Mouse (Mus musculus) lung, adult 2 months (tissue): ENCODE results near the gene Gatd1.

ENCODE experiments used
- CTCF ChIP-seq: fragments of 200-500 bp; IDR thresholded peaks from 2 replicates; pipeline ENCODE4 v1.5.1; 2011; ENCODE audit warnings: mild to moderate bottlenecking, low read length, control low read depth; ENCODE audit not compliant: insufficient read depth
- POLR2A ChIP-seq: fragments of 200-500 bp; IDR thresholded peaks from 2 replicates; pipeline ENCODE4 v1.6.1; 2011; ENCODE audit warnings: low read depth, mild to moderate bottlenecking, control low read depth, low read length, borderline replicate concordance; ENCODE audit errors: extremely low read depth

DNA sequence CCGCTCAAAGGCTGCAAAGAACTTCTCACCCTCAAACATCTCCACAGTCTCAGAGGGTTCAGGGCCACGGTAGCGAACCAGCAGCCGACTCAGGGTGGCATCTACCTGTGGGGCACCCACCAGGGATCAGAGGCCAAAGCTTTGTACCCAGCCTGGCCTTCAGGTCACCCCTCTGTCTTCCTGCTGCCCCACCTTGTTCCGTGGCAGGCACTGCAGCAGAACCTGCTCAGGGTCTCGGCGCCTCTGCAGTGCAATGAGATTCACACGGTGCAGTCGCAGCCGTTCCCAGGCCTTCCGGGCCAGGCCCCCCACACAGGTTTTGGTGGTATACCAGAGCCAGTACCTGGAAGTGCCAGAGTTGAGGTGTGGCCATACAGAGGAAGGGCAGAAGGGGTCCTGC is 25.9 kb upstream of the Gatd1 start:
- no peak for TF ChIP-seq POLR2A
- TF ChIP-seq CTCF: no peak
